Mouse (Mus musculus): ENCODE data around the gene Cks1brt.
A peak's percentile ranks its signal among the peaks of the same experiment; 100 is the strongest.
"Not testable (repeated sequence)": the region's sequence is repeated elsewhere in the genome, so short reads cannot be mapped to it uniquely, and the experiment has no call there.

Cks1brt gene

DNA sequence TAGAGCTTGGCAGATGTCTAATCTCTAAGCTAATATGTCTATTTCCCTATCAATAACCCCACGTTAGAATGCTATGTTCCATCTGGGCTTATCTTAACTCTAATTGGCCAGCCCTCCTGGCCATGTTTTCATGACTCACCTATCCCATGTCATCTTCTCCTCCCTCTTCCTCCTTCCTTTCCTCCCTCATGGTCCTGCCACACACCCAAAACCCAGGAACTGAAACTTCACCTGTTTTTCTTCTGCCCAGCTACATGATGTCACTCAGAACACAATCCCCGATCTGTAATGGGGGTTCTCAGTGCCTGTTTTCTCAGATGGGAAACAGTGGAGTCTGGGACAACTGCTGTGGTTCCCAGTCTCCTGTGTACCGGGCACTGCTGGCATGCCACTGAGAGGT is at the start of gene Cks1brt:
Gene Cks1brt, plus strand, starts transcription at position 301 of the 400 bp plus-strand sequence.
- DNase-seq = no peak

DNA sequence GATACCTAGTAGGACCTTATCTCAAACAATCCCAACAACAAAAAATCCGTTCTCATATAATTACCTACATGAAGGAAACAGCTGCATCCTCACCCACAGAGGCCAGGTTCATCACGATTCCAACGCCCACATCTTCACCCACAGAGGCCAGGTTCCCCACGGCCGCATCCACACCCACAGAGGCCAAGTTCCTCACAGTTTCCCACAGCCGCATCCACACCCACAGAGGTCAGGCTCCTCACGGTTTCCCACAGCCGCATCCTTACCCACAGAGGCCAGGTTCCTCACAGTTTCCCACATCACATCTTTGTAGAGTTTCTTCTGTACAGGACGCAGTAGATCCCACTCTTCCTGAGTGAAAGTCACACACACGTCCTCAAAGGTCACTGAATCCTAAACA is 38.5 kb upstream of the Cks1brt start:
- DNase-seq = no peak

DNA sequence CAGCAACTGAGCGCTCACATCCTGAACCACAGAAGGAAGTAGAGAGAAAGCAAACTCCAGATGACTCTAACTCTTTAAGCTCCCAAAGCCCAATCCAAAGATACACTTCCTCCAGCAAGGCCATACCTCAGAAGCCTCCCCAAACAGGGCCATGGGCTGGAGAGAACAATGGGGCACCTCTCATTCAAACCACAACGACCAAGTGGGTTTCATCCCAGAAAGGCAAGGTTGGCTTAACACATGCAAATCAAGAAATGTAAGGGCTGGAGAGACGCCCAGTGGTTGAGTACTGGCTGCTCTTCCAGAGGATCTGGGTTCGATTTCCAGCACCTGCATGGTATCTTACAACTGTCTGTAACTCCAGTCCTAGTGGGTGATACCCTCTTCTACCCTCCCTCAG is 36.2 kb upstream of the Cks1brt start:
- DNase-seq = no peak

DNA sequence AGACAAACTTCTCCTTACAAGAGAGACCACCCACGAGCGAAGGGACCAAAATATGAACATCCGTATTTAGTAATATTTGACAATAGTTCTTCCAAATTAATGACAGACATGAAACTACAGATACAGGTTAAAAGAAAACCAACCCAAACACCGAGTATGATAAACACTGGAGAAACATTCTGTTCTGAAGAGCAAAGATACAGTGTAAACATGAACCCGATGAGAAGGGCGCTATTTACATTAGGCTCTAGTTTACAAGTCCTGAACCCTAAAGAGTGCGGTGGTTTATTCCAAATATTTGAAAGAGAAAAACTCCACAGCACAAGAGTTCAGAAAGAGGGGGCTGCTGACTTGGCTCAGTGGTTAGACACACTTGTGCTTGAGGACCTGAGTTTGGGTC is 34.7 kb upstream of the Cks1brt start:
- DNase-seq = no peak

DNA sequence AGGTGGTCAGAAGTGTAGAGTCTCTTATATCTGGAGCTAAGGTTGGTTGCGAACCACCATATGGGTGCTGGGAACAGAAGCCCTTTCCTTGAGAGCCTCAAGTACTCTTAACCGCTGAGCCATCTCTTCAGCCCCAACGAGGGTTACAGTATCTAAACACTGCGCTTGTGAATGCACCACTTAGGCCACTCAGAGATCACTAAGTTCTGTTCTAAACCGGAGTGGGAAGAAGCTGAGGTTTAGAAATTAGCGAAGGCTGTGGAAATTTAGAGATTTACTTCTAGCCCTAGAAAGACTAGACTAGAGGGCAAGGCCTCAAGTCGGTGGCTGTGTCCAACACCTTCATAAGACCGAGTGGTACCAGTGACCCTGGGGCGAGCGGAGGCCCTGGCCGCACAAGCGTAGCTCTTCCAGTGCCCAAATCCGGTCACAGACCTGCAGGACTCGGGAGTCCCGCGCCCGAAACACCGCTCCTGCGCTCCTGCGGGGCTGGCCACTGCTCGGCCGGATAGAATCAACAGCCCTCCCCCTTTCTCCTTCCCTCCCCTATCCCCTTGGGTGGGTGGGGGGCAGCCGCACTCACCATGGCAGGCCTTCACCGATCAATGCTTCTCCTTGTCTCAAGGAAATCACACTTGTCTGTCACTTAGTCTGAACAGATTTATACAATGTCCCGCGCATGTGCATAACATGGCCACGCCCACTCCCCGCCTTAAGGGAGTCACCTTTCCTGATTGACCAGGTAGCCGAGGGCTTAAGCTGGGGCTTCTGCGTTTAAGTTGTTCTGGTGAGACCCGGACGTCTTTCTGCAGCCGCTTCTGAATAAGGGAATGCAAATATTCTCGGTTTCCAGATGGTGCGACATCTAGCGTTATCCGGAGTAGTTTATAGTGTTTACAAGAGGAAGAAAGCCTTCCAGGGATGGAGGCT is 32.4 kb upstream of the Cks1brt start:
- peak; percentile 89 to 90 for DNase-seq

DNA sequence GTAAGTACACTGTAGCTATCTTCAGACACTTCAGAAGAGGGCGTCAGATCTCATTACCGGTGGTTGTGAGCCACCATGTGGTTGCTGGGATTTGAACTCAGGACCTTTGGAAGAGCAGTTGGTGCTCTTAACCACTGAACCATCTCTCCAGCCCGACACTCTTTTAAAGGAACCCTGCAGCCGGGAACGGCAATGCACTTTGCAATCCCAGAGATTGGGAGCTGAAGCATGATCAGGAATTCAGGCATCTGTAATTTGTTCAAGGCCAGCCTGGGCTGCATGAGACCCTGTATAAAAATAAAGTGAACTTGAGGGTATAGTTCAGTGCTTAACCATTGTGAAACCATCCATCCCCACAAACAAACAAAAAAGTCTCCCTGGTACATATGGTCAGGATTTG is 31.5 kb upstream of the Cks1brt start:
- DNase-seq = not testable (repeated sequence)

DNA sequence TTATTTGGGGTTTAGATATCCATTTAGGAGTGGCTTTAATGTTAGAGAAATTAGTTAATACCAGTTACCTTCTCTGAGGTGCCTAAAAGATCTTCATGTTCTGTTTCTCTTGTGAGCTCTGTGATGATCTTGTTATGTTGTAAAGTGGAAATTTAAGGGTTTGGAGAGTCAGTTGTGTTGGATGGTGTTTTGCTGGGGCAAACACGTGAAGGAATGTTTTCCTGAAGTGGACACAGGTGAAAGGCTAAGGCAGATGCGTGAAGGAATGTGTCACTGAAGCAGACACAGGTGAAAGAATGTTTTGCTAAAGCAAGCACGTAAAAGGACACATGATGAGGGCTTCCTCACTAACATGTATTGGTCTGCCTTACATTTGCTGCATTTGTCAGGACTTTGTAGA is 28.7 kb upstream of the Cks1brt start, which contains the start of gene Zfp791:
Gene Zfp791, minus strand, starts transcription at position 101 of the 400 bp plus-strand sequence.
- DNase-seq = no peak

DNA sequence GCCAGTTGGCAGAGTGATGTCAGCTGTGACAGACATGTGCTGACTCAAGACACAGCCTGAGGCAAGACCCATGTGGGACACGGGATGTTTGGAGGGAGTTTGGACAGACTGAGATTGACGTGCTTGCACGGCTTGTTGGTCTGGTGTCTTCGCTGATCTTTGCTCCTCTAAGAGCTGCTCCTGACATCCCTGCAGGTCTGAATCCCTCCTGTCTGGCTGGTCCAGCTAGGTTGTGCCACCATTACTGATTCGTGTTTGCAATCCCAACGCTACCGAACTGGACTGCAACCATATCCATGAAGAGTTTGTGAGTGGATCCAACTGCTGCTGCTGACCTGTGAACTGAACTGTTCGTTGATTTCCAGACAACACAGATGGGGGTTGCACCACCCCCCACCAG is 28.0 kb upstream of the Cks1brt start:
- DNase-seq = no peak

DNA sequence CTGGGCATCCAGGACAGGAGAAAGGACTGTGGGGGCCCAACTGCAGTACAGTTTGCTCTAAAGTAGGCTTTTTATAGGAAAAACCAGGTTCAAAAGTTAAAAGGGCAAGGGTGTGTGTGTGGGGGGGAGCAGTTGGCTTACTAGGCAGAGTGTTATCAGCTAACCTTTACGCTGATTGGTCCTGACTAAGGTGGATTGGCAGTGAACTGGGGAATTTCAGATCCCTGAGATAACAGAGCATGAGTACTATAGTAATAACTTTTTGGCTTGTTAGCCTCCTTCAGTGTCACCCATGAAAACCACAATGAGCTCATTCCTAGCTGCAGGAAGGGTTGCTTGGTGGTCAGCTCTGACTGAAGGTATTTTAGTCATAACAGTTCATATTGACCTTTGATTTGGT is 19.4 kb upstream of the Cks1brt start:
- DNase-seq = no peak

DNA sequence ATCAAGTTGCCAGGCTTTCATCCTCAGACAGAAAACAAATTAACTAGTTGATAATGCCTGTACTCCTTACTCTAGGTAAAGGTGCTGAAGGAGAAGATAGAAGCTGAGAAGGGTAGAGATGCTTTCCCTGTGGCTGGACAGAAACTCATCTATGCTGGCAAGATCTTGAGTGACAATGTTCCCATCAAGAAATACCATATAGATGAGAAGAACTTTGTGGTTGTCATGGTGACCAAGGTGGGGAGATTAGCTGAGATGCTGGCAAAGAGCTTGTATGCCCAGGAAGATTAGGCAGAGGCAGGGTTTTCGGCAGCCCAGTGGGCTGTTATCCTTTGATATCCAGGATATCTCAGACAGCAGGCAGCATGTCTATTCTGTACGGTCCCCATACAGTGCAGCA is 16.0 kb upstream of the Cks1brt start:
- DNase-seq = not testable (repeated sequence)

DNA sequence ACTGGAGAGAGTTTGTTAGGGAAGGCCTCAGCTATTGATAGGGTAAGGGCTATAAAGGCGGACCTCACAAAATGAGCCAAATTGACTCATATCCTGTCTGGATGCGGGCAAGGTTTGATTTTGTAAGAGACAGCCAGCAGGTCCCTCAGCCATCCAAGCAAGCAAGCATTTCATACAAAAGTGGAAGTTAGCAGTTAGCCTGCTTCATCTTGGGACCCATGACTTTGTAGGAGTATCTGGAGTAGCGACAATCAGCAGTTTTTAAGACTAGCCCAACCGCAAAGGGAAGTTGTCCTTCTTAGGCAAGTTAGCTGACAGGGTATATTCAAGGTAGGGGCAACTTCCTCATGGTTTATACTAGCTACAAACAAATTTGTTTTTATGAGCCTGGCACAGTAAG is 9.2 kb upstream of the Cks1brt start:
- no peak for DNase-seq

DNA sequence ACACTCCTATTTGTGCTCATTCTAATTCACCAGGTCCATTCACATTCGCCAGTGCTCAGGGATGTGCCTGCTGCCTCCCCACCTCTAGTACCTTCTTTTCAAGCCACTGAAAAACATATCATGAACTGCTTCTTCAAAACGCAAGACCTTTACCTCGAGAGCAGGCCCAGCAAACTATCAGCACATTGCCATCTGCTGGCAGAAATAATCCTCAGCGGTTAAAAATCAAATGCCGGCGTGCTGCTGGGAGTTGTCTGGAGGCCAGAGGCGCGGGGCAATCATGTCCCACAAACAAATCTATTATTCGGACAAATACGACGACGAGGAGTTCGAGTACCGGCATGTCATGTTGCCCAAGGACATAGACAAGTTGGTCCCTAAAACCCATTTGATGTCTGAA is 19.6 kb downstream of the Cks1brt start:
- peak; percentile 73 to 76 for DNase-seq

DNA sequence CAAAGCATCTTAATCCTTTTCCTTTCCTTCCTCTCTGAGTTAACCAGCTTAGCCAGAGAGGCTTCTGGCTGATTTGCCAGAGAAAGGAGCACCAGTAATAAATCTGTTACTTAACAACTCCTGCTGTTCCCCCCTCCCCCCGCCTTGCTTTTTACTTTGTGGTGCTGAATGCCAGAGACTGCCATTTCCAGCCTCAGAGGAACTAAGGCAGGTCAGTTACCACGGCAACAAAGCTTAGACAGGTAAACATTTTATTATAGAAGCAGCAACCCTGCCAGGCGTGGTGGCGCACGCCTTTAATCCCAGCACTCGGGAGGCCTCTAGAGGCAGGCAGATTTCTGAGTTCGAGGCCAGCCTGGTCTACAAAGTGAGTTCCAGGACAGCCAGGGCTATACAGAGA is 24.2 kb downstream of the Cks1brt start:
- no peak for DNase-seq

DNA sequence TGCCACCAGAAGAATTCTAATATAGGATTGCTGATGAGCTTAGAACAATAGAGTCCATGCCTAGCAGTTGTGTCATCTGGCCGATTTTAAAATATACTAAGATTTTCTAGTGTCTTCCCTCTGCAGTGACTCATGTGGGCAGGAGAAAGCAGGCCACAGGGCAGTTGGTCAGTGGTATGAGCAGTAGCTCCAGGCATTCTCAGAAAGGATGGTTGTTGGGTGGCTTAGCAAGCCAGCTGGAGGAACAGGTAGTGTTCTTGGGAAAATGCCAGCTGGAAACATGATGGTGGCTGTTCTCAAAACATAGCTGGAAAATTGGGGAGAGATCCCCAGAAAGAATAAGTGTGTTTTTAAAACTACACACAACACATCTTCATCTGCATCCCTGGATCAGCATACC is 40.6 kb downstream of the Cks1brt start:
- DNase-seq = no peak

DNA sequence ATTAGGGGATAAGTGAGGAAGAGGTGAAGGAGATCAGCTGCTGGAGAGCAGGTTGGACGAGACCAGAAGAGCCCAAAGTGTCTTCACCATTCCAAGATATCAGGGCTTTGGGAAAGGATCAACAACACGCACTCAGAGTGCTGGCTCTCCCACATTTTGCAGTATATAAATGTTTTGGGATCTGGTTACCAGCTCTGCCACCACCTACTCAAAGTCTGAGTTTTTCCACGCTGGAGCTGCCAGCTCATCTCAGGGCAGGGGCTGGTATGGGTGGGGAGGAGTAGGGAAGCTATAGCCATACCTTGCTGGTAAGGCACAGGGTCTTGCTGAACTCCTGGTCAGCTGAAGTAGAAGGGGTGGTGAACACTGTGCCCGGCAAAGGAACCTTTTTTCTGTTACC is 68.5 kb downstream of the Cks1brt start:
- DNase-seq = no peak

DNA sequence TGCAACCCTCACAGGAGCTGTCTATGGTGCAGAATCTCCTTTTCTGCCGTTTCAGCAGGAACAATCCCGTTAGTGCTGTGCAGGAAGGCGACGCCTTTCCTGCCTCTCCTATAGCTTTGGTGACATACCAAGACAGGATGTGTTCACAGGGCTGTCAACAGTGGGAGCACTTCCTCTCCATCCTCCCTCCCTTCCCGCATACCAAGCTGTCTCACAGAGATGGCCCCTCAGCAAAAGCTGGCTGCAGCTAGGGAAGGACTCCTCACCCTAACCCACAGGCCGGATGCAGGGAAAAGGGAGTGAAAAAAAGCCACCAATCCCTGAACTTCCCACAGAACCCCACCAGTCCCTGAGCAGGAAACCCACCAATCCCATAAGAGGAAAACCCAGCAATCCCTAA is 69.3 kb downstream of the Cks1brt start:
- DNase-seq = no peak
